Mouse (Mus musculus) forelimb bud, embryonic 11.5 days (tissue): ENCODE results near the gene Add3.
"Not testable (repeated sequence)": the region's sequence is repeated elsewhere in the genome, so short reads cannot be mapped to it uniquely, and the experiment has no call there.

Source experiments
- DNase-seq: peaks from one replicate; pipeline ENCODE4 v3.0.0-alpha.2; 2012; ENCODE audit warnings: low read depth, low spot score

Gene Add3

DNA sequence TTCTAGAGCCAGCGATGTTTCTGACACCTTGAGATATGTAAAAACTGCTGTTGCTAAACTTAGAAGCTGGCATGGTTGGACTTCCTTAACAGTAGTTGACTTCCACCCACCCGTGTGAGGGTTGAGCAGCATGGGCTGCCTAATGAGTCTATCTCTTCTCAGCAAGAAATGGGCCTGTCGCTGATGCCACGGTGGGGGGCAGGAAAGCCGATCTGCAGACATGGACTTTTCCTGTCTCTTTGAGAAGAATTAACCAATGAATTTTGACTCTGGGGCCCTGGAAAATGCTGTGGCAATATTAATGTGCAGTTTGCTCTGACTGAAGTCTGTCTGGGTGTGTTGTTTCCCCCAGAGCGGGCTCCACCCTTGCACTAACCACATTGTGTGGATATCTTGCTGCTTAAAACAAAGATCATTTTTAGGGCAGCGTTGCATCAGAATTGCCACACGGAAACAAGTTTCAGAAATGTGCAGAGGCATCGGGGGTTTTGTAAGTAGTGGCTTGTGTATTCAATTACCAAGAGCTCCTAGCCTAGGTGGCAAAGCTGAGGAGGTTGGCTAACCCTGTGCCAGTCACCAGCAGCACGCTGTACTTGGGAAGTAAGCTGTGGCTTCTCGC lies 53.8 kb downstream of the Add3 start:
- DNase-seq: no peak

DNA sequence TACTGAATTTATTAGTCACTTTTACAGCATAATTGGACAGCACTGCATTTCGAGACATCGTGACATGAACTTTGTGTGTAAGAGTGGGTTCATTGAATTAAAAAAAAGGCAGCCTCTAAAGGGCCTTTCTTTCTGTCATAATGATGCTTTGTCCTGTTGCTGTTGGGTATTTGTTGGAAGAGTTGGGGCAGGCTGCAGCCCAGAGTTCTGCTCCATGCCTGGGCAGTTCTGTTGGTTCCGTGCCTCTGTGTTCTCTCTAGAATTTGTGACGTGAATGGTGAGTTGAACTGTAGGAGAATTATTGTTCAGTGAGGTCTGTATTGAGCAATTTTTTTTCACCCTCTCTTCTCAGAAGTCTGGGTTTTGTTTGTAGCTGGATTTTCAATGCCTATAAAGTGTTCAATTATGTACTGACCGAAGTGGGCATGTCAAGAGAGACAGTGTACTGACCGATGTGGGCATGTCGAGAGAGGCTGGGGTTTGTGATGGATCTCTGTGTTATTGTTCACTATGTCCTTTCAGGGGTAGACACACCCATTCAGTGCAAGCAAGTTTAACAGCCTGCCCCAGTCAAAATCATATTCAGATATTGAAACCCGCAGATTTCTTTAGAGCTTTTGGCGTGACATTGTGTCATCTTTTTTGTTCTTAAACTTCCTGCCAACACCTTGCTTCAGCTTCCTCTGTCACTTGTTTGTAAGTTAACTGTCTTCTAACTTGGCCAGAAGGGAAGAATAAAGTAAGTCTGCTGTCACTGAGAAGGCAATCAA lies 54.7 kb downstream of the Add3 start:
- DNase-seq: no peak

DNA sequence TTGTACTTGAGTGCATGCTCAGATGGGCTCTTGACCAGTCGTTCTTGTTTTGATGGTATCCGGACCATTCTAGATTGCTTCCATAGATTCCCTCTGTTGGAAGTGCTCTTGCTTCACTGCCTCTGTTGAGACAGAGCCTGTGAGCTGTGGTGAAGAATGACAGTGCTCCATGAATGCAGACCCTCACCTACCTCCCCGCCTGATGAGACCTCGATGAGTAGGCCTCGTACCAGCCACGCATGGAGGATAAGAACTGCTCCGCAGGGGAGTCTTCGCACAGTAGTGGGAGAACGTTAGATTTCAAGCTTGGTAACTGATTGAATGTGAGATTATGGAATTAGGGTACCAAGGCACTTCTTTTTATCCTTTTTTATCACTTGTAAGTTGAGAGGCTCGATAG lies 56.7 kb downstream of the Add3 start:
- no peak for DNase-seq

DNA sequence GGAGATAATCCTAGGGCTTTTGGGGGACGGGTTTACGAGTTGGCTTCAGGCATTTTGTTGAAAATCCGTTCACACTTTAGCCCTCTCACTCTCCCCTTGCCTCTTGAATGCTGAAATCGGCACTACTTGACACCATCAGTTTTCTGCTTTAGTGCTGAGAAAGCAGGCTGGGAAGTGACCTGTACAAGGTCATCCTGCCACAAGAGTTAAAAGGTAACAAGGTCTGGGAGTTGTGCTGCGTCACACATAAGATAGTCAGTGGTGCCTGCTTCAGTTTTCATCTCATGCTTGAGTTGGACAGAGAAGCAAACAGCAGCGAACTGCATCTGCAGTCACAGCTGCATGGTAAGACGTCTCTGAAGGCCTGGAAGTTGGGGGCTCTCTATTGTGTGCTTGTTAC lies 57.5 kb downstream of the Add3 start:
- DNase-seq: no peak

DNA sequence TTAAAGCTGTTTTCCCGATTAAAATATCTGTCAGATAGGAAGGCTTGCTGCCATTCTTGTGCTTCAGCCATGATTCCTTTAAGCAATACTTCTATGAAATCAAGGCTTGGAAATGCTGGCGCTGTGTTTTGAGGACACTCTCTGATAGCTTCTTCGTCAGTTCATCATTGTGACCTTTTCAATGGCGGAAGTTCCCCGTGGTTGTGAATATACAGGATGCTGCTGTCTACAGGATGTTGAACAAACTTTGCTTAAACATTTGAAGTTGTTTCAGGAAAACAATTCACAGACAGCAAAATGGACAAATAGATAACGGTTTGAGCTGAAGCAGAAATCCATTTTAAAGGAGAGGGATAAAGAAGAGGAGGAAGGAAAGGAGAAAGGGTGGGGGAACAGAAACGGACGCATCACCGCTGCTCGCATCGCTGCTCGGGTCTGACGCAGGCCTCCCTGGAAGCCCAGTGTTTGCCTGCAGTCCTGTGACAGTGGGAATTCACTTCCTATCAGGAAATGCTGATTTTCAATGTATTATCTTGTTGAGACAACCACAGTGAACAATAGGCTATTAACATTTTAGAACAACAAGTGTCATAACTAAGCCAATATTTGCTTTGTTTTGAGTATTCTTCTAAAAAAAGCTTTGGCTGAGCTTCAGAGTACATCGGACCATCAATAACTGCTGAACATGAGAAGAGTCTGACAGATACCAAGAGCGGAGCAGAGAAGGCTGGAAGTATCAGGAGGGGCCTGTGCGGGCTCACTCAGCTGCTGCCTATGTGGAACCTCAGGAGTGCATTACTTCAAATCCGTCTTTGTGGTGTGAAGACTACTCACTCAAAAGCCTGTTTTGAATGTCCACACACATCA lies 58.7 kb downstream of the Add3 start:
- no peak for DNase-seq

DNA sequence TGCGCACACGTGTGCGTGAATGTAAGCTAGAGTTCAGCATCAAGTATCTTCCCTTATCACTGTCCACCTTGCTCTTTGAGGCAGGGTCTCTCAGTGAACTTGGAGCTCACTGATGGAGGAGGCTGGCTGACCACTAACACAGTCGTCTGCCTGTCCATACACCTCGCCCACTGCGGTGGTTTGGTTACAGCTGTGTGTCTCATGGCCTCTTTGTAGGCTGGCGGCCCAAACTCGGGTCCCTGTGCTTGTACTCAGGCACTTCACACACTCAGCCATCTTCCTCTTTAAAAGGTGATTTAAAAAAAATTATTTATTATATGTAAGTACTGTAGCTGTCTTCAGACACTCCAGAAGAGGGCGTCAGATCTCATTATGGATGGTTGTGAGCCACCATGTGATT lies 59.5 kb downstream of the Add3 start:
- DNase-seq: no peak

DNA sequence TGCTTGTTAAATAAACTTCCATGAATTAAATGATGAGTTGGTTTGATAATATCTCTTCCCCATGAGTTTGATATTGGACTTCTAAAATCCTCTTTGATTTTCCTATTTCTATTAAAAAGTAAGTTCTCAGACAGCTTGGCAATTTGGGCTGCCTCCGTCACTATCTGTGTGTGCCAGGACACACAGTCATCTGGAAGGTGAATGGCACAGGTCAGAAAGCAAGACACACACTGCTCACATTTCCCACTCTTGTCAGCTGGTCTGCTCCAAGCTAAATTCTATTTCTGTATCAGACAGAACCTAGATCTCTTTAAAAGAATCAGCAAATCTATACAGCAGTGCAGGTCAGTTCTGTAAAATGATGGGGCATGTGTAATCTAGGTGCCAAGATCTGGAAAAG lies 61.9 kb downstream of the Add3 start:
- DNase-seq: no peak

DNA sequence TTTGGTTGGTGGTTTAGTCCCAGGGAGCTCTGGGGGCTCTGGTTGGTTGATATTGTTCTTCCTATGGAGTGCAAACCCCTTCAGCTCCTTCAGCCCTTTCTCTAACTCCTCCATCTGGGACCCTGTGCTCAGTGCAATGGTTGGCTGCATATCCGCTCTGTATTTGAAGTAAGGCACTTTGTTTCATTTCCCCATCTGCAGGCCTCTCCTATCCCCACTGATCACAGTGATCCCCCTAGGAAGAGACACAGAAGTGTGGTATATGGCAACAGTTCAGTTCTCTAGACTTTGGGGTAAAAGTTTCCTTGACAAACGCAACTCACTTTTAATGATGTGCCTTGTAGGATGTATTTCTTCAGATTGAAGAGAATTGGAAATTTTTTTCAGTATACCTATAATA lies 66.7 kb downstream of the Add3 start:
- DNase-seq: no peak

DNA sequence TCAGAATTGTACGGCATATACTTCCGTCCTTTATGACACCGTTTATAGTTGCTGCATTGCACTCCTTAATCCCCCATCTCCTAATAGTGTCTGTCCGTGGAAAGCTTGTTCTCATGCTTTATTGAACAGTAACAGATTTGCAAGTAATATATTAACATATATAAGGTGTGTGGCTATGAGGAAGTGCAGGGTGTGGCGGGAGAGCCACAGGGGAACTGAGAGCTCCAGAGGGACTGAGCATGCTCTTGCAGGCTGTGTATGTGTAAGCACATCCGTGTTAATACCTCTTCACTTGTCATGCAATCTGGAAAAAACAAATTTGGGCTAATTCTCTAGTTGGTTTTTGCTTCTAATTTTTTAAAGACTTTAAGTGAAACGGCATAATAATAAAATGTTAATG lies 68.6 kb downstream of the Add3 start:
- no peak for DNase-seq

DNA sequence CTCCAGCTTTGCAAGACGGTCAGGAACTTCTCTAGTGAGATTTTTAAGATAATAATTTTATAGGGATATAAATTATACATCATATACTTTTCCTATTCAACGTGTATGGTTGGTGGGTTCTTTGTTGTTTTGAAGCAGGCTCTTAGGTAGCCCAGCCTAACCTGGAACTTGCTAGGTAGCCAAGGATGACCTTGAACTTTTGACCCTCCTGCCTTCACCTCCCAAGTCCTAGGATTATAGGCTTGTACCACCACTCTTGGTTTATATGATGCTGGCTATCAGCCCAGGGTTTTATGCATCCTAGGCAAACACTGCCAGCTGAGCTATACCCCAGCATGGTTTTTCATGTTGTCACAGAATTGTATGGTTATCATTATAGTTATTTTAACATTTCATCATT lies 70.0 kb downstream of the Add3 start:
- DNase-seq: no peak

DNA sequence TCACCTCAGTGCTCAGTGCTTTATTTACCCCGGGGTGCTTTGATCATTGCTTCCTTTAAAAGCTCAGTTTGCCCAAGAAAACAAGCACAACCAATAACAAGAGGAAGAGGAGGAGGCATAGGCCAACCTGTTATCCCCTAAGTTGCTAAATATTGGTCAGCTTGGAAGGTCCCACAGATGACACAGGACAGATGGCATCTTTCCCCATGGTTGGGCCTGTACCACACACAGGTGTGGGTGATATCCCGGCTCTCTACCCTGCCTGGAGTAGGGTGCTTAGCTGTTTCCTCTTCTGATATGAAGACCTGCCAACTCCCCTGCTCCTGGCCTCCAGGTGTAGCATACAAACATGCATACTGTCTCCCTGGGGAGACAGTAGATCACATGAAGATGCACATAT lies 75.1 kb downstream of the Add3 start:
- DNase-seq: no peak

DNA sequence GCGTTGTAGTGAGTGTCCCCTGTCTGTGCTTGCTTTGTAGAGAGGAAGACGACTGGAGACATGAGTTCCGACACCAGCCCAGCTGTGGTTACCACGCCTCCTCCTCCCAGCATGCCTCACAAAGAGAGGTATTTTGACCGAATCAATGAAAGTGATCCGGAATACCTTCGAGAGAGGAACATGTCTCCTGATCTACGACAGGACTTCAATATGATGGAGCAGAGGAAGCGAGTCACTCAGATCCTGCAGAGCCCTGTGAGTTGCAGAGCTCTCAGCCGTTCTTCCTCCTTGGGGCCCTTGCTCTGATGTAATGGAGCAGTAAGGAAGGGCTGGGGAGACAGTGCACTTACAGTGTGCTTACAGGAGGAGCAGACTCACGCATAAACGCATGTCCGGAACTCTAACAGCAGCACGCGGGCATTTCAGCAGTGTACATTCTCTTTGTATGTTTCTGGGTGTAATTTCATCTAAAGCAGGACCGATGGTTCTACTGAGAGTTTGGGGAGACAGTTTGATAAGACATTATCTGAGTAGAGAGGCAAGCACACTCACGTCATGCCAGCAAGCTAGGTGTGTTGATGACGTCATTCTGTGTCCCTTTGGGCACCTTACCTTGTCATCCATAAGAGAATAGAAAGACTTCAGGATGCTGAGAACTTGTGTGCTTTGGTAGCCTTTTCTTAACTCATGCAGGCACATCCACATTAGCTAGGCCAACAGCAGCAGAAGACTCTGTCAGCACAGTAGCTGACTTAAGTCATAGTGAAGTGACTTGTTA lies 76.7 kb downstream of the Add3 start:
- DNase-seq: no peak

DNA sequence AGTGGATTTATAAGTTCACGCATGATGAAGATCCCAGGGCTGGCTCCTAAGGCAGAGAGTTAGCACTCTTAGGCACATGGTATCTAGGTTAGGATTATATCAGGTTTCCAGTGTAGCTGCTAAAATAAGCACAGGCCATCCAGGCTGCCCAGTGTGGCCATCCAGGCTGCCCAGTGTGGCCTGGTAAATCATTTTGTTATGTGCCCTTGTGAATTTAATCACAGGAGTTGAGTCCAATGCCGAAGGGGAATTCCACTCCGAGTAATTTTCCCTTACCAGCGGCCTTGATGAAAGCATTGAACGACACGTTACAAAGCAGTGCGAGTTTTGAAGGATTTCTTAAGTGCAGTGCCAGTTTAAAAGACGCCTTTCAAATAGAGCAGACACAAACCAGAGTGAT lies 77.6 kb downstream of the Add3 start:
- no peak for DNase-seq

DNA sequence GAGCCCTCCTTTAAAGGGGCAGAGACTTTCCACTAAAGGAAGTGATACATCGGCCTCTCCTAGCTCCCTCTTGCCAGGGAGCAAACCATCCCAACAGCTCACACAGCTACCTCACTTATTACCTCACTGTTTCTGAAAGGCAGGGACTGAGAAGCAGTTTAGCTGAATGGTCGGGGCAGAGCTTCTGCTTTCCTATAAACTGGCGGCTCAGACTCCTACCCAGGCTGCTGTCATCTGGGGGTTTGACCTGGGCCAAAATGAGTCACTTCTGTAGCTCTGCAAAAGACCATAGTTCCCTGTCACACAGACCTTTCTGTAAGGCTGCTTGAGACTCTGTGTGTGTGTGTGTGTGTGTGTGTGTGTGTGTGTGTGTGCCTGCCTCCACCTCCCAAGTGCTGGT lies 79.1 kb downstream of the Add3 start:
- DNase-seq: no peak

DNA sequence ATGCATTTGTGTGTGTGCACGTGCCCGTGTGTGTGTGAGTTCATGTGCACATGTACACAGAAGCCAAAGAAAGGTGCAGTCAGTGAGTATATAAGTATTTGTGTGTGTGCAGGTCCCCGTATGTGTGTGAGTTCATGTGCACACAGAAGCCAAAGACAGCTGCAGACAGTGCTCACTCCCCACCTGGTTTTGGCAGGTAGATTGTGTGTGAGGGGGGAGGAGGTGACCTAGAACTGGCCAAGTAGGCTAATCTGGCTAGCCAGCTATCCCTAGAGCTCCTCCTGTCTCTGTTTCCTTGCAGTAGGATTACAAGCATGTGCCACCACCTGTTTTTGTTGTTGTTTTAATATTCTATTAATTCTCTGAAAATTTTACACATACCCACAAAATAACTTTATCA lies 80.9 kb downstream of the Add3 start:
- DNase-seq: no peak

DNA sequence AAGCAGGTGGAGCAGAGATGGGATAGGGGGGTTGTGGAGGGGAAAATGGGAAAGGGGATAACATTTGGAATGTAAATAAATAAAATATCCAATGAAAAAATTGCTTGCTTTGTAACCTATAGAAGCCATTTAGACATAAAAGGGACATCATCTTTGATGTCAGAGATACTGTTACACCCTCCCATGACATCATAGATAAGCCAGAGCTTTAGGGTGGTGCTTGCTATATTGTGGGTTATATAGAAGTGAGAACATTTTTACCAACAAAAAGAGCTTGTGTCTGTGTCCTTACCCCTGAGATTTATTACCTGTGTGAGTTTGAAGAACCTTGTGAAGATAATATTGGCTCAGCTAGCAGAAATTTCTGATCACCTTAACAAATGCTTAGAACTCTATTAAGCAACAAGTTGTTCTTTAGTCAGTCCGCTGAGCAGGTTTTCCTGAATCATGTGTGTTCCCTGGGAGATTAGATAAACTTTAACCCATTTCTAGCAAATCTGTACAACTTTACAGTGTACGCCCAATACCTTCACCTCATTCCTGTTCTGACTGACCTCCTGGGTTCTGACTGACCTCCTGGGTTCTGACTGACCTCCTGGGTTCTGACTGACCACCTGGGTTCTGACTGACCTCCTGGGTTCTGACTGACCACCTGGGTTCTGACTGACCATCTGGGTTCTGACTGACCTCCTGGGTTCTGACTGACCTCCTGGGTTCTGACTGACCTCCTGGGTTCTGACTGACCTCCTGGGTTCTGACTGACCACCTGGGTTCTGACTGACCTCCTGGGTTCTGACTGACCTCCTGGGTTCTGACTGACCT lies 85.2 kb downstream of the Add3 start:
- not testable (repeated sequence) for DNase-seq

DNA sequence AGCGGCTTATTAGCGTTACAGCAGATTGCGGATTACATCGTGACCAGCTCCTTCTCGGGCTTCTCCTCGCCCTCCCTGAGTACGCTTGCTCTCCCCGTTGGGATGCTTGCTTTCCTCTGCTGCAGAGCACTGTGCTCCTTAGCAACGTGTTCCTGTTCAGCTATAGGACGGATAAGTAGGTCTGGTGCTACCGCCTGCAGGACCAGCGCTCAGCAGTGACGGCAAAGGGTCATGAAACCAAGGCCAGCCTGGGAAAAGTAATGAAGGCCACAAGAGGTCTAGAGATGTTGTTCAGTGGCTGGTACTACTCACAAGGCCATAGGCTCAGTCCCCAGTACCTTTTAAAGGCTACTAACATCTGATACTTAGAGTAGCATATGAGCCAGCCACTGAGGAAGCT lies 86.4 kb downstream of the Add3 start:
- DNase-seq: no peak

DNA sequence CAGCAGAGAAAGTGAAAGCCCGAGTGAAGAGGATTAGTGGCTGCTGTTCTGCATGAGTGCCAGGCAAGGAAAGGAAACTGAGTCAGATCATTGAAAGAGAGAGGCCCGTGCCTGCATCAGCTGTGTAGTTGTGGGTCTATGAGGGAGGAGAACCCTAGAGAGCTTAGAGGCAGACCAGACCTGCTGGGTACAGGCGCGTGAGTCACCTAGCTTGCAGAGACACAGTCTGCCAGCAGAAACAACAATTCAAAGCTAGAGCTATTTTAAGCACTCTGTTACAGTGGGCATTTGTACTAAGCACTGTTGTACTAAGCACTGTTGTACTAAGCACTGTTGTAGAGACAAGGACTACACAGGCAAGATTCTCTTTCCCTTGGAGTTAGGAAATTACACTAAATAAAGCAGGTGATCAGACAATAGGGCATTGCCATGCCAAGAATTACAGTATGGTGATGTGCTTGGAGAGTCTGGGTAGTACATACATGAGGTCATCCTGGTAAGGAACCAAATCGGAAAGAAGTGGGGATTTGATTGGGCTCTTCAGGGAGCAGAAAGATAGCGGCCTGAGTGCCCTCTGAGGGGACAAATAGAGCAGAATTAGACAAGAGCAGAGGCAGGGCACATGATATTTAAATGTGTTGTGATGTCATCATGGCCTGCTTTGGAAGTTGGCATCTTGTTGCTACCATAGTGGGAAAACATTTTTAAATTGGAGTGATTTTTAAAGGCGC lies 88.0 kb downstream of the Add3 start:
- DNase-seq: no peak

DNA sequence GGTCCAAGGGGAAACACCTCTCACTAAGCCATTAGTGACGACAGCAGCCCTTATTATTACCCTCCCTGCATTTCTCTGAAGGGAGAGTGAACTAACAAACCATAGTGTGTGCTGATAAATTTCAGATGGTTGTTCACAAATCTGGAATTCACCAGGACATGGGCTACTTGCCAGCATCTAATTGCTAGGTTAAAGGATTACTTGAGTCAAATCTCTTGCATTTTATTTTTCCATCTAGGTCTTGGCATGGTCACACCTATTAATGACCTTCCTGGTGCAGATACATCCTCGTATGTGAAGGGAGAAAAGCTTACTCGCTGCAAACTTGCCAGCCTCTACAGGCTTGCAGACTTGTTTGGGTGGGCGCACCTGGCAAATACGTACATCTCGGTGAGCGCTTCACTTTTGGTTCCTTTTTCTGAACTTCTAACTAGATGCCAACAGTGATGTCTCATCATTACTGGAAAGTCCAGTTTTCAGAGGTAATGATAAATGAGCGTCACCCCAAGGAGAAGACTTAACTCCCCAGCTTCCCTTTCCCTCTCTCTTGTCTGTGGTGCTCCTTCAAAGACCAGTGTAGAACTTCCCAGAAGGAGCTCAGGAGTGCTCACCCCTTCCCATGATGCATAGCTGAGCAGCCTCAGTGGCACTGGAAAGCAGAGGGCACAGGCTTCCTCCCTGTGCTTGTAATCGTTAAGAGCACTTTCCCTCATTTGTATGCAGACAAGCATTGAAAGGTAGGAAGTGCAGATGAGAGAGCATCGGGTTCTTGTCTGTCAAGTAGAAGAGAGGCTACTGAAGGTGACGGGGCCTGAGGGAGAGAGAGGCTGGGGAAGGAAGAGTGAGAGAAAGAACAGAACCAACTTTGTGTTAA lies 90.9 kb downstream of the Add3 start:
- no peak for DNase-seq
